Mouse (Mus musculus): ENCODE measurements around the gene Apoc2.

Gene Apoc2

GRCm38 (mm10) chr7:19676662-19677061, 1.1 kb downstream of the Apoc2 start:
- DNase-seq: no peak

- no peak for DNase-seq
Observed at GRCm38 (mm10) chr7:19675824-19676223, 1.9 kb downstream of the Apoc2 start.

GRCm38 (mm10) chr7:19673083-19673699, 4.5 kb downstream of the Apoc2 start:
- DNase-seq: no peak

GRCm38 (mm10) chr7:19671511-19671910, 6.2 kb downstream of the Apoc2 start:
- no peak for DNase-seq

- DNase-seq: peak; percentile 89 to 94
Observed at GRCm38 (mm10) chr7:19668947-19669721, 8.6 kb downstream of the Apoc2 start.

- DNase-seq: no peak
Observed at GRCm38 (mm10) chr7:19667434-19667833, 10.3 kb downstream of the Apoc2 start.

- no peak for DNase-seq
Observed at GRCm38 (mm10) chr7:19666750-19667149, 11.0 kb downstream of the Apoc2 start.

GRCm38 (mm10) chr7:19664955-19665841, 12.5 kb downstream of the Apoc2 start, which contains the start of gene Clptm1:
Gene Clptm1 (minus strand): TSS chr7:19665033.
- DNase-seq: peak; percentile 97 to 98

- DNase-seq: no peak
Observed at GRCm38 (mm10) chr7:19664455-19664954, 13.2 kb downstream of the Apoc2 start.

GRCm38 (mm10) chr7:19663940-19664339, 13.8 kb downstream of the Apoc2 start:
- no peak for DNase-seq

- DNase-seq: no peak
Observed at GRCm38 (mm10) chr7:19652614-19653013, 25.1 kb downstream of the Apoc2 start.

GRCm38 (mm10) chr7:19651063-19651786, 26.5 kb downstream of the Apoc2 start:
- DNase-seq: no peak

- DNase-seq: no peak
Observed at GRCm38 (mm10) chr7:19641223-19641622, 36.5 kb downstream of the Apoc2 start.

- no peak for DNase-seq
Observed at GRCm38 (mm10) chr7:19635074-19635827, 42.5 kb downstream of the Apoc2 start.

- DNase-seq: no peak
Observed at GRCm38 (mm10) chr7:19634591-19634990, 43.1 kb downstream of the Apoc2 start.

- no peak for DNase-seq
Observed at GRCm38 (mm10) chr7:19633855-19634254, 43.9 kb downstream of the Apoc2 start.

GRCm38 (mm10) chr7:19633197-19633596, 44.5 kb downstream of the Apoc2 start:
- no peak for DNase-seq

- no peak for DNase-seq
Observed at GRCm38 (mm10) chr7:19632720-19633119, 45.0 kb downstream of the Apoc2 start.

GRCm38 (mm10) chr7:19632275-19632674, 45.5 kb downstream of the Apoc2 start:
- no peak for DNase-seq

GRCm38 (mm10) chr7:19629361-19629734, 48.4 kb downstream of the Apoc2 start, which contains the start of gene Relb:
Gene Relb (minus strand): TSS chr7:19629438.
- DNase-seq: peak; percentile 94

GRCm38 (mm10) chr7:19628536-19629360, 49.0 kb downstream of the Apoc2 start:
- peak; percentile 98 for DNase-seq

All from lung, postnatal 4 days (tissue).